Mouse (Mus musculus) liver, adult 2 months (tissue): ENCODE data around the gene Barx1. TPM values are rescaled to one million over a fixed set of nuclear protein-coding genes. Genes with fewer than 3 reads are reported as not detected.
A peak's percentile ranks its signal among the peaks of the same experiment; 100 is the strongest.

Source experiments
- DNase-seq: peaks from one replicate; pipeline ENCODE4 v3.0.0-alpha.2; 2011; ENCODE audit warnings: low read depth, low spot score; ENCODE audit errors: extremely low read depth
- H3K27ac ChIP-seq: fragments of 200-500 bp; replicated peaks from 2 replicates; pipeline ENCODE4 v1.5.1; 2012; ENCODE audit warnings: low read depth, mild to moderate bottlenecking, control low read depth, inconsistent platforms, low read length; ENCODE audit not compliant: insufficient read depth
- H3K27me3 ChIP-seq: fragments of 200-500 bp; 2 replicates; pipeline ENCODE4 v1.6.1; 2012; ENCODE audit warnings: mild to moderate bottlenecking, moderate library complexity, low read length, inconsistent platforms; ENCODE audit not compliant: control insufficient read depth, insufficient read depth
- H3K36me3 ChIP-seq: fragments of 200-500 bp; 2 replicates; pipeline ENCODE4 v1.6.1; 2012; ENCODE audit warnings: low read length, inconsistent platforms; ENCODE audit not compliant: control insufficient read depth, insufficient read depth
- H3K4me1 ChIP-seq: fragments of 200-500 bp; 2 replicates; pipeline ENCODE4 v1.6.1; 2011; ENCODE audit warnings: low read length; ENCODE audit not compliant: control insufficient read depth, insufficient read depth
- H3K4me3 ChIP-seq: fragments of 200-500 bp; 2 replicates; pipeline ENCODE4 v1.5.1; 2011; ENCODE audit warnings: low read depth, mild to moderate bottlenecking, control low read depth, low read length, moderate library complexity; ENCODE audit not compliant: insufficient read depth
- H3K79me2 ChIP-seq: fragments of 200-500 bp; 2 replicates; pipeline ENCODE4 v1.6.1; 2012; ENCODE audit warnings: inconsistent platforms, mild to moderate bottlenecking, low read length, moderate library complexity; ENCODE audit not compliant: control insufficient read depth, insufficient read depth
- H3K9ac ChIP-seq: fragments of 200-500 bp; 2 replicates; pipeline ENCODE4 v1.6.1; 2012; ENCODE audit warnings: low read depth, mild to moderate bottlenecking, control low read depth, inconsistent platforms, low read length
- CTCF ChIP-seq: fragments of 200-500 bp; IDR thresholded peaks from 2 replicates; pipeline ENCODE4 v1.5.1; 2011; ENCODE audit warnings: low read depth, low read length, control low read depth
- POLR2A ChIP-seq: fragments of 200-500 bp; IDR thresholded peaks from 2 replicates; pipeline ENCODE4 v1.6.1; 2011; ENCODE audit warnings: low read length, control low read depth; ENCODE audit not compliant: insufficient read depth; ENCODE audit errors: extremely low read depth
- WGBS: fragments of 180-500 bp; shearing (Covaris S2); methylation state at CpG from one replicate; pipeline ENCODE4 v1.1.7; 2018; 5-methylcytosine and 5-hydroxymethylcytosine counted together
- polyA plus RNA-seq: library from polyadenylated mRNA; depleted of rRNA; stranded (reverse); fragments of >200 nt; gene quantifications from 2 replicates; pipeline ENCODE4 v1.2.3, GENCODE M21; 2012
- total RNA-seq: library from RNA; depleted of rRNA; stranded (reverse); fragments of >200 nt; gene quantifications from 2 replicates; pipeline ENCODE4 v1.2.3, GENCODE M21; 2014

The Barx1 gene
- total and polyA plus RNA-seq, 2 experiments = not detected

- TF ChIP-seq CTCF = peak; percentile 19; the same call in 1 of the 2 replicates
- no peak for TF ChIP-seq POLR2A
- Histone ChIP-seq H3K79me2 (no peaks in the 10 kb centered on the region), H3K36me3 (no peaks in the 10 kb centered on the region), H3K4me3 (no peak overlapping the region), H3K9ac (no peak overlapping the region), H3K27me3 (no peaks in the 10 kb centered on the region), H3K4me1 (no peaks in the 10 kb centered on the region), H3K27ac (no peak overlapping the region)
- 5% methylated on average over 1 of the region's 1 CpGs for WGBS
- DNase-seq = peak; percentile 9
Observed at GRCm38 (mm10) chr13:48650615-48651014, 12.2 kb upstream of the Barx1 start.

- TF ChIP-seq POLR2A = no peak
- no peak for TF ChIP-seq CTCF
Observed at GRCm38 (mm10) chr13:48651132-48652065, 11.4 kb upstream of the Barx1 start.

GRCm38 (mm10) chr13:48653788-48654770 lies 8.7 kb upstream of the Barx1 start:
- WGBS = 9% methylated on average over 14 of the region's 14 CpGs
- no peaks in the 10 kb centered on the region for H3K36me3 ChIP-seq
- peaks cover 3% of the 10 kb centered on the region; the same call in 1 of the 2 replicates for H3K4me1 ChIP-seq
- no peak overlapping the region for H3K27ac ChIP-seq
- TF ChIP-seq POLR2A = no peak
- peak; percentile 87 for TF ChIP-seq CTCF
- no peaks in the 10 kb centered on the region for H3K79me2 ChIP-seq
- DNase-seq = peak; percentile 30
- H3K9ac ChIP-seq = no peak overlapping the region
- H3K27me3 ChIP-seq = peaks cover 5% of the 10 kb centered on the region; the same call in 1 of the 2 replicates
- no peak overlapping the region for H3K4me3 ChIP-seq

More at GRCm38 (mm10) chr13:48651132-48652065, 11.4 kb upstream of the Barx1 start:
- no peaks in the 10 kb centered on the region; the same call in 1 of the 2 replicates for H3K27me3 ChIP-seq
- no peak overlapping the region for H3K9ac ChIP-seq
- H3K36me3 ChIP-seq = no peaks in the 10 kb centered on the region
- no peak overlapping the region for H3K4me3 ChIP-seq
- no peak overlapping the region for H3K27ac ChIP-seq
- DNase-seq = no peak
- WGBS = 51% methylated on average over 6 of the region's 6 CpGs
- no peaks in the 10 kb centered on the region for H3K79me2 ChIP-seq
- H3K4me1 ChIP-seq = no peaks in the 10 kb centered on the region

GRCm38 (mm10) chr13:48655637-48656036 lies 7.2 kb upstream of the Barx1 start:
- no peak for TF ChIP-seq POLR2A
- peak; percentile 63; the same call in 1 of the 2 replicates for TF ChIP-seq CTCF
- Histone ChIP-seq H3K36me3 (no peaks in the 10 kb centered on the region), H3K27ac (no peak overlapping the region), H3K27me3 (peaks cover 10% of the 10 kb centered on the region; the same call in 1 of the 2 replicates), H3K4me3 (no peak overlapping the region), H3K9ac (no peak overlapping the region), H3K79me2 (no peaks in the 10 kb centered on the region), H3K4me1 (peaks cover 3% of the 10 kb centered on the region; the same call in 1 of the 2 replicates)
- WGBS = under 1% methylated on average over 8 of the region's 8 CpGs
- peak; percentile 47 for DNase-seq

GRCm38 (mm10) chr13:48657791-48658190 lies 5.0 kb upstream of the Barx1 start:
- Histone ChIP-seq H3K4me1 (peaks cover 3% of the 10 kb centered on the region; the same call in 1 of the 2 replicates), H3K4me3 (no peak overlapping the region), H3K9ac (no peak overlapping the region), H3K27me3 (peaks cover 21% of the 10 kb centered on the region), H3K36me3 (no peaks in the 10 kb centered on the region), H3K27ac (no peak overlapping the region), H3K79me2 (no peaks in the 10 kb centered on the region)
- no peak for DNase-seq
- WGBS = 12% methylated on average over 9 of the region's 9 CpGs
- no peak for TF ChIP-seq CTCF
- TF ChIP-seq POLR2A = no peak
